Mouse (Mus musculus) C2C12 (cell line): ENCODE data around the gene Ssc4d.

Experiments
- CTCF ChIP-seq: IDR thresholded peaks from one replicate; pipeline ENCODE4 v1.5.1; 2011; ENCODE audit not compliant: control insufficient read depth, insufficient read depth, insufficient read length
- MAX ChIP-seq: IDR thresholded peaks from one replicate; pipeline ENCODE4 v1.6.1; 2011; ENCODE audit warnings: mild to moderate bottlenecking, control low read depth
- USF1 ChIP-seq: IDR thresholded peaks from one replicate; pipeline ENCODE4 v1.6.1; 2011; ENCODE audit warnings: low read depth, mild to moderate bottlenecking, control low read depth, moderate library complexity

- peak; percentile 77 for TF ChIP-seq CTCF
- no peak for TF ChIP-seq USF1
- TF ChIP-seq MAX: no peak
Measured at GRCm38 (mm10) chr5:135982398-135982797, 8.1 kb upstream of the Ssc4d start.
